Mouse (Mus musculus) large intestine, adult 2 months (tissue): Measurements from ENCODE around the gene Mbnl1. TPM values are rescaled to one million over a fixed set of nuclear protein-coding genes. Genes with fewer than 3 reads are reported as not detected.
"Not testable (repeated sequence)": the region's sequence is repeated elsewhere in the genome, so short reads cannot be mapped to it uniquely, and the experiment has no call there.

ENCODE experiments used
- DNase-seq: peaks from one replicate; pipeline ENCODE4 v3.0.0-alpha.2; 2012; ENCODE audit warnings: low read depth, low spot score
- WGBS: fragments of 180-500 bp; shearing (Covaris S2); methylation state at CpG from one replicate; pipeline ENCODE4 v1.1.7; 2018; 5-methylcytosine and 5-hydroxymethylcytosine counted together
- polyA plus RNA-seq: library from polyadenylated mRNA; depleted of rRNA; stranded (reverse); fragments of >200 nt; gene quantifications from 2 replicates; pipeline ENCODE4 v1.2.3, GENCODE M21; 2012; rRNA removed

Mbnl1 gene
- polyA plus RNA-seq, result 30.5 and 62.8 TPM in 2 replicates

- no peak for DNase-seq
- WGBS, result 49% methylated on average over 5 of the region's 5 CpGs
Measured at GRCm38 (mm10) chr3:60472681-60473177, at the start of gene Mbnl1. TSS of gene Mbnl1 (plus strand) at chr3:60472830.

DNA sequence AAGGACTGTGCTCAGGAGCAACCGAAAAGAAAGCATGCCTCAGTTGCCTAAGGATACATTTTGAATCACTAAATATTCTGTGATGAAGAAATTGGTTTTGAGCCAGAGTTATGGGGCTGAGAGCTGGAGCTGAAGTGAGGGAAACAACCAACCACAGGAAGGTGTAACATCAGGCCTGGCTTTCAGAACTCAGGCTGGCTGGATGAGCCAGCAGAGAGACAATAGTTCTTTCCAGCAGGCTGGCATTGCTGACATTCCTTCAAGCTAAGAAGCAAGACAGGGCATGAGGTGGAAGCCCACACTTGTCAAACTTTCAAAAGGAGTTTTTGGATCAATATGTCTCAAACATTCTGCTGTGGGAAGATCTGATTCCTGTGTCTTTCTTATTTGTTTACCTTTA is 48.5 kb upstream of the Mbnl1 start:
- 85% methylated on average over 1 of the region's 1 CpGs for WGBS
- DNase-seq, result no peak

DNA sequence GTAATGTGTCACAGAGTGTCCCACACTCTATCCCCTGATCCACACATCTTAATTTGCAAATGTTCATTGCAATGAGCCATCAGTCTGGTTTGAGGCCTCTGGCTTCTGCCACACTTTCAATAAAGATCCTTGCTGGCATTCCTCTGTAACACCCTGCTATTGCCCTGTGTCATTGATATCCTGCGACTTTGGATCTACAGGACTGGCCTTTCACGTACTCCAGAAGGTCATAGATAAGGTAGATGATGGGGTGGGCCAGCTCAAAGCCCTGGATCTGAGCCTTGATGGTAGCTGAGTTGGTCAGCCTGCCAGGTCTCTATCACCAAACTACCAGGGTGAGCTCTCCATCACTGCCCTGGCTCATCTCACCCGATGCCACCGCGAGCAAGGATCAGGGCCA is 43.6 kb upstream of the Mbnl1 start:
- no peak for DNase-seq
- WGBS, result 94% methylated on average over 5 of the region's 5 CpGs

- no peak for DNase-seq
Measured at GRCm38 (mm10) chr3:60437254-60437653, 35.4 kb upstream of the Mbnl1 start.

GRCm38 (mm10) chr3:60437678-60438232 is 34.9 kb upstream of the Mbnl1 start:
- 8% methylated on average over 1 of the region's 1 CpGs for WGBS
- peak; percentile 42 for DNase-seq

GRCm38 (mm10) chr3:60438715-60439114 is 33.9 kb upstream of the Mbnl1 start:
- DNase-seq, result no peak
- 88% methylated on average over 1 of the region's 1 CpGs for WGBS

- no peak for DNase-seq
- 80% methylated on average over 6 of the region's 6 CpGs for WGBS
Measured at GRCm38 (mm10) chr3:60461828-60462521, 10.7 kb upstream of the Mbnl1 start.

GRCm38 (mm10) chr3:60468667-60469066 is 4.0 kb upstream of the Mbnl1 start:
- DNase-seq, result not testable (repeated sequence)
- WGBS, result 47% methylated on average over 2 of the region's 3 CpGs

DNA sequence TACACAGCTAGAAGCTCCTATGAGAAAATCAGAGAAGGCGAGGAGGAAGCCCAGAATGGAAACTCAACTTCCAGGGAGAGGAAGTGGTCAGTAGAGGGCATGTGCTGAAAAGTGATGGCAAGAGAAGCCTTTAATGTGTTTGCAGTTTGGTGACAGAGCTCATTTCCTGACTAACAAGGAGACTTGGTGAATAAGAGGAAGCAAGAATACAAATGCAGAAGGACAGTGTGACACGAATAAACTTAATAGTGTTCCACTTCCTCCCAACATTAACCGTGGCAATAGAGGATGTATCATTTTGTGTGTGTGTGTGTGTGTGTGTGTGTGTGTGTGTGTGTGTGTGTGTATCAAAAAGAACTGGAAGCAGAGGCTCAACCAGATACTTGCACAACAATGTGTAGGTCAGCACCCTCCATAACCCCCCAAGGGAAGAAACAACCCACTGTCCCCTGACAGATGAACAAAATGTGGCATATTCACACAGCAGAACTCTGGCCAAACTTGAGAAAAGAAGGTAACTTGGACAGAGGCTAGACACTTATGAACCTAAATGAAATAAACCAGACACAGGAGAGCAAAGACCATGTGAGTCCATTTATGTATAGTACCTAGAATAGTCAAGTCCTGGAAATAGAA is 3.3 kb upstream of the Mbnl1 start:
- DNase-seq, result not testable (repeated sequence)

GRCm38 (mm10) chr3:60472011-60472680 is 484 bp upstream of the Mbnl1 start:
- DNase-seq, result no peak
- WGBS, result 87% methylated on average over 2 of the region's 2 CpGs

More for the DNA sequence above, 3.3 kb upstream of the Mbnl1 start:
- WGBS, result 64% methylated on average over 2 of the region's 3 CpGs

DNA sequence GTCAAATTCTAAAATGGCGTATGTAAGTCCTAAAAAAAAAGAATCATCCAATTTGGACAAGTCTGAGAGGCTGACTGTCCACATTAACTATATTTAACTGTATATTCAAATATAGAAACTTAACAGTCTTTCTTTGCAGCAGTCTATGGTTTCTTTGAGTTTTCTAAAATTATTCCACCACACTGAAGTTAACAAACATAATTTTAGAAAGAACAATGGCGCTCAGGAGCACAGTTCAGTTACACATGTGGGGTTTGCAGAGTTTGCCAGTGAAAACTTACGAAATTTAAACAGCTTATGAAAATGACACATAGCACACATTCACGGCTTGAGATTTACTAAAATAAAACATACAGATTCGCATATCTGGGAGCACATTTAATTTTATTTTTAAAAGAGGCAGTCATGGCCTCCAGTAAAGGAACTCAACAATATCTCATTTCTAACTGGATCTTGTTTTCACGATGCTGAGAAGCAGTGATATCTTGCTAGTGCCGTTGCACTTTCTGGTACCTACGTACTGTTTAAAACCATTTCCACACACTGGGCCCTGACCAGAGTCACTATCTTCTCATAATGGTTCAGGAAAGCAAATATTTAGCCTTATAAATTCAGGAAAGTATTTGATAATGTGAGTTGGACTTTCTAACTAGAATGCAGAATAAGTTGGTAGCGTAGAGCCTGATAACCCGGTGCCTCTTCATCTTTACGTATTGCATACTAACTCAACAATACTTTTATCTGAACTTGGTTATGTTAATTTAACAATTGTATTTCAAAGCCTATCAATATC is 1.4 kb downstream of the Mbnl1 start:
- 88% methylated on average over 11 of the region's 11 CpGs for WGBS
- DNase-seq, result no peak

GRCm38 (mm10) chr3:60474654-60474972 is 2.0 kb downstream of the Mbnl1 start:
- 83% methylated on average over 3 of the region's 3 CpGs for WGBS
- DNase-seq, result no peak

DNA sequence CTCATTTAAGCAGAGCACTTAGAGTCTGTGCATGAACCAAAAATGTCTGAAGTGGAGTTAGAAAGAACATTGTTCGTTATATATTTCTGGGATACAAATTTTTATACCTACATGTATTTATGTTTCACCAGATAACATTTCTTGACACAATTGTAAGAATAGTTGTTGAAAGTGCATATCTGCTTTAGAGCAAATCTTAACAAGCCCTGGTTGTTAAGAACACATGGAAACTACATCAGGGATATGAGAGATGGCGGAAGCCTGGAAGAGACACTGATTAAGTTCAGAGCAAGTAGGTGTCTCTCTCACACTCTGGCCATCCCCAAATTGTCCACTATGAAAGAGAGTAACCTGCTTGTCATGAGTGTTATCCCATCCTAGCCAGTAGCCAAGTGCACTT is 2.4 kb downstream of the Mbnl1 start:
- 88% methylated on average over 2 of the region's 2 CpGs for WGBS
- no peak for DNase-seq

DNA sequence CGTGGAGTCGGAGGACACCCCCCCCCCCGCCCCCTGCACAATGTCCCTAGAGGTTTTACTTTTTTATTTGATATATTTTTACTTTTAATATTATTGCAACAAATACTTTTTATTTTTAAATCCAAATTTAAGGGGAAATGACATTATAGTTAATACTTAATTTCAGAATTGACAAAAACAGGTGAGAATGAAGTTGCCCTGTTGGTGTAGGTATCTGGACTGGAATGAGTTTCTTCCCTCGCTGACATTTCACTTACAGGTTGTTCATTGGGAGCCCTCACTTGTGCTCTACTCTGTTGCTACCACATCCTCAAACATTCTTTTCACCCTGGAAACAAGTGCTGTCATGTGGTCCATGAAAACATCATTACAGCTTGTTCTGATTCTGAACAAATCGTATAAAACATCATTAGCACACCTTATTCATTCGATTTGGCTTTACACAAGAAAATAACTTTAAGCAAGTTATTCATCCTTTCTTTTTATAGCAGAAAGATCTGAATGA is 4.2 kb downstream of the Mbnl1 start:
- no peak for DNase-seq
- 88% methylated on average over 6 of the region's 6 CpGs for WGBS

DNA sequence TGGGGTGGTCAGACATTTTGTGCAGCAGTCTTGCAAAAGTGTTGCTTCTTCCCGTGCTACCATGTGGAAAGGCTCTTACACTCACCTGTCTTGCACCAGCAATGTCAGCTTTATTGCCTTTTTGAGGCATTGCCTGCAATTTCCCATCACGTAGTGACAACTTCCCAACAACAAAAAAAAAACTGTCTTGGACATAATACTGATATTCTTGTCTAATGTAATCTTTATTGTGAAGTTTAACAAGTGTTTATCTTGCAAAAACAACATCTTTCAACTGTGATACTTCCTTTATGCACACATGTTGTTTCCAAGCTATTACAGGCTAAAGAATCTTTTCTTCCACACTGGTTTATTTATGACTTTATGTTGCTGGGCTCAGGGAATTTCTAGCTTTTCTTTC is 5.8 kb downstream of the Mbnl1 start:
- 14% methylated on average over 2 of the region's 2 CpGs for WGBS
- DNase-seq, result no peak

GRCm38 (mm10) chr3:60480716-60481115 is 8.1 kb downstream of the Mbnl1 start:
- 78% methylated on average over 2 of the region's 2 CpGs for WGBS
- no peak for DNase-seq

DNA sequence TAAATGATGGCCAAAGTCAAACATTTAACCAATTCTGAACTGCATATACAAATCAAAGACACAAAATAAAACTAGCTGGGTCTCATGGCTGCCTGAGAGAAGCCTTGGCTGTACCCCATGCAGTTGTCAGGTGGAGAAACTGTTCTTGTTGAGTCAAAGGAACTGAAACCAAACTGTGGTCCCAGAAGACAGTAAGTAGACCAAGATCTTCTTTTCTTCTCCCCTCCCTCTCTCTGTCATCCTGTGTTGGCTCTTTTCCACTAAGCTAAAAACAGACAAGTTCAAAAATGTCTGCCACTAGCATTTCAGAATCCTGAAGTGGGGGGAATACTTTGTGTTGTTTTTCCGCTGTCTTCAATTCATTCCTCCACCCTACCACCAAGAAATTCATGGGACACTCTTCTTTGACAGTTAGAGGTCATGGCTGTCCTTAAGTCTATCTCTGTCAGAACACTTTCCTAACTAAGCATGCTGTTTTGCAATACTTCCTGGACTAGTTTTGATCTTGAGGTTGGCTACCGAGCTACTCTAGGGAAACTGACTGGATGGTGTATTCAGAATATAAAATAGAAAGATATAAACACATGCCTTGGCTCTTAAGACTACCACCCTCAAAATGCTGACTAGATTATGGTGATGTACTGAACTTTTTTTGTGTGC is 9.2 kb downstream of the Mbnl1 start:
- DNase-seq, result no peak

GRCm38 (mm10) chr3:60483305-60483704 is 10.7 kb downstream of the Mbnl1 start:
- DNase-seq, result no peak

More for the DNA sequence above, 9.2 kb downstream of the Mbnl1 start:
- WGBS, result 83% methylated on average over 2 of the region's 2 CpGs
